Mouse (Mus musculus) splenic B cell, adult 2 months (primary cell): ENCODE data around the gene Olfr523.

Experiments used
- DNase-seq: peaks from one replicate; pipeline ENCODE4 v3.0.0-alpha.2; 2011; ENCODE audit warnings: low read depth, low spot score
- H3K27me3 ChIP-seq: 2 replicates; pipeline ENCODE4 v1.6.1; 2012; ENCODE audit warnings: mild to moderate bottlenecking, low read length, moderate library complexity, mixed read lengths; ENCODE audit not compliant: control insufficient read depth, poor library complexity, insufficient read depth, severe bottlenecking
- H3K36me3 ChIP-seq: 2 replicates; pipeline ENCODE4 v1.6.1; 2012; ENCODE audit warnings: mild to moderate bottlenecking, low read length, moderate library complexity, mixed read lengths; ENCODE audit not compliant: control insufficient read depth, poor library complexity, insufficient read depth, severe bottlenecking

Gene Olfr523

DNA sequence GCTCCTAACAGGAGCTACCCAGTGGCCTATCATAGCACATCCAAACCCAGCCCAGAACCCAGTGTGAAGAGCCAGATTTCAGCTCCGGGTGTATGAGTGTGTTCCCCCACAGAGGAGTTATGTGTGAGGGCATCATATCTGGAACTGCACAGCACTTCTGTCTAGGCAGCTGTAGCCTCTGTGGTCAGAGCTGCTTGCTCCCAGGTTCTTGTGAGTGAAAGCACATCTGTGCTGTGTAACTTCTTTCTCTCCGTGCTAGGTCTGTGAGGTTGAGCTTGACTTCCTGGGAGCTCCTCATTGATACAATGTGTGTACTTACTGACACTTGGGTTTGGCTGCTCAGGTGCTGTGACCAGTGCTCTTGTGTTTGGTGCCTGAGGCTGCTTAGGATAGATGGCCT lies 19.8 kb downstream of the Olfr523 start:
- no peak for DNase-seq
- no peaks in the 10 kb centered on the region for H3K36me3 ChIP-seq
- no peaks in the 10 kb centered on the region for H3K27me3 ChIP-seq

DNA sequence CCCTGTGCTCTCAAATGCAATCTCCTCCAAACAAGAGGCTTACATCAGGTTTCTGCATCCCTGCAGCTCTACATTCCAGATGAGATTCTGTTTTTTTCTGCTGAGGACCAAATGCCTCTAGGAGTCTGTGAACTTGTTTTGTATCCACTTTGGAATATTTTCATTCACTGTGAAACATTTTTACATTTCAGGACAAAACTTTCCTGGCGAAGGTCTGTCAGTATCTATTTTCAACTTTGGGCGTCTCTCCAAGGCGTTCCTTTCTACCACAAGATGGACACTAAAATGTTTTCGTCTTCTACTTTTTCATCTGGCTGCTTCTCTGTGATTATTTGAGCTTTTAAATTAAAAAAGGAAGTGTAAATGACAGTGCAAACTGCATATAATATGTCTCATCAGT lies 21.0 kb downstream of the Olfr523 start:
- DNase-seq: no peak
- H3K36me3 ChIP-seq: no peaks in the 10 kb centered on the region
- H3K27me3 ChIP-seq: no peaks in the 10 kb centered on the region

DNA sequence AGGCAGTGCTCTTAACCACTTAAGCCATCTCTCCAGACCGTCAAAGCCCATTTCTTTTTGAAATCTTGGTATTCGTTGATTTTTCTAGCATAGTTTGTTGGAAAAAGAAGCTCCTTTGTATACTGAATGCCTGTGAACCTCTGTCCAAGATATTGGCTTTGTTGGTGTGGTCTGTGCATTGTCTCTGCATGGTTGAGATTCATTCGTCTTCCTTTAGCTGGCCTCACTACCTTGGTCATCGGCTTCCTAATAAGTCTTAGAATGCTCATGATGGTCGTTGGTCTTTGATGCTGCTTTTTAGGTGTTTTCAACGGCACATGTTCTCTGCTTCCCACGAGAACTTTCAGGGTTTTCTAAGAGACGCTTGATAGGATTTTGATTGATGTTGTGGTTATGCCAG lies 23.0 kb downstream of the Olfr523 start:
- DNase-seq: no peak
- no peaks in the 10 kb centered on the region for H3K27me3 ChIP-seq
- no peaks in the 10 kb centered on the region for H3K36me3 ChIP-seq

DNA sequence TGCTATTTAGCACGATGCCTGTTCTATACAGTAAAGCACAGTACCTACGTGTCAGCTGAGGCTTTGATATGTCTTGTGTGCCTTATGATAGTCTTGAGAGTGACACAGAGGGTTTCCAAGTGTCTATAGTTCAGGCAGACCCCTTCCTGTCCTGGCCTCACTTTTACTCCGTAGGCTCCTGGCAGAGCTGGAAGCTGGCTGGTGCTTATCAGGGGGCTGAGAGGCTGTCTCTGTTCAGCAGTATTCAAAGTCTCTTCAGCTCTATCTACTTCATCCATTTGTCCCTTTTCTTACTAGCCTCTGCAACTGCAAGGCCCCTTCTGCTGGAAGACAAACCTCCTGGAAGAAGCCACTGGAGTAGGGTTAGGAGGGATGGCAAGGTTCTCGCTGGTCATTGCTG lies 28.1 kb downstream of the Olfr523 start:
- Histone ChIP-seq H3K27me3 (no peaks in the 10 kb centered on the region), H3K36me3 (no peaks in the 10 kb centered on the region)
- DNase-seq: no peak

DNA sequence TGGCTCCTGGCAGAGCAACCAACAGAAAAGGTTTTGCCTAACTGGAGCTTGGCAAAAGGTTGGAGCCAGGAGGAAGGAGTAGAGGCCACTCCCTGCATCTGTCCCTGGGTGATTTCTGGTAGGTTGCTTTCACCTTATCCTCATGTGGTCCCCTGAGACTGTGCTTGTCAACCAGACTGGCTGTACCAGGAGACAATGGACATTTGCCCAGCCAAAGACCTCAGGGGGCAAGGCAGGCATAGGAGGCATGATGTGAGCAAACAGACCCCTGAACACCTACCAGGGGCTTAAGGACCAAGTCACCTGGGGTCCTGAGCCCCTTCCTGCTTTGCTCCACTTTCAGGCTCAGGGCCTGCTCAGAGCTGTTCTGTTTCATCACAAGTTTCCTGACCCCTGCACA lies 32.8 kb downstream of the Olfr523 start, which contains the start of gene Olfr524:
Olfr524 (minus strand) TSS at position 101 of the 400 bp plus-strand sequence.
- DNase-seq: no peak
- Histone ChIP-seq H3K27me3 (no peaks in the 10 kb centered on the region), H3K36me3 (no peaks in the 10 kb centered on the region)

DNA sequence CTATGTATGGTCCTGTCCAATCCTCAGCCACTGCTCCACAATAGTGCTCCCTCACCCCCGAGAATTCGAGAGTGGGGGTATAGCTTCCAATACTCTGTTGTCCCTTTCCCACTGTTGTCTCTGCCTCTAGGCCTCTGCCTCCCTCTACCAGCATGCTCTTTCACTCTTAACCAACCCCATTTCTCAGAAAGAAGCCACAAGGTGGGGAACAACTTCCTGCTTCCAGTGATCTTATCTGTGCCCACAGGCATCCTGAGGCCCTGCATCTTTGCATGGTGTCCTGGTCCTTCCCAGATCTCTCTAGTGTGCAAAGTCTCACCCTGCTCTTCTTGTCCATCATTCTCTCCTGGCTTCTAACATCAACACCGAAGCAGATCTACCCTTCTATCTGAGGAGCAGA lies 33.9 kb downstream of the Olfr523 start:
- Histone ChIP-seq H3K27me3 (no peaks in the 10 kb centered on the region), H3K36me3 (no peaks in the 10 kb centered on the region)
- DNase-seq: no peak

DNA sequence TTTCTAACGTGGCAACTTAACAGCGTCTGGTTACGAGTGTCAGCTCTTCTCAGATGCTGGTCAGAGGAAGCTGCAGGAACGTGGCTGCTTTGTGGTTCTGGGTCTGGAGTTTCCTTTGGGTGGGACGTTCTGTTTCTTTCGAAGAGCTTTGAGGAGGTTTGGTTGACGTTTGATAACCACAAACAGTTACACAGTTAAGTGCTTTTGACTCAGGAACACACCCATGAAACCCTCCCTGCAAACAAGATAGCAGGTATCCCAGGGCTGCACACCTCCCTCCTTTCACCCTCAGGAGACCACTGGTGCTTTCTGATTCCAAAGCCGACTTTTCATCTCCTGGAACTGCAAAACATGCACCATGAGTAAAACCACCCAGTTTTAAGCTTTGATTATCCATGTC lies 35.1 kb downstream of the Olfr523 start:
- H3K36me3 ChIP-seq: no peaks in the 10 kb centered on the region
- DNase-seq: no peak
- H3K27me3 ChIP-seq: no peaks in the 10 kb centered on the region

DNA sequence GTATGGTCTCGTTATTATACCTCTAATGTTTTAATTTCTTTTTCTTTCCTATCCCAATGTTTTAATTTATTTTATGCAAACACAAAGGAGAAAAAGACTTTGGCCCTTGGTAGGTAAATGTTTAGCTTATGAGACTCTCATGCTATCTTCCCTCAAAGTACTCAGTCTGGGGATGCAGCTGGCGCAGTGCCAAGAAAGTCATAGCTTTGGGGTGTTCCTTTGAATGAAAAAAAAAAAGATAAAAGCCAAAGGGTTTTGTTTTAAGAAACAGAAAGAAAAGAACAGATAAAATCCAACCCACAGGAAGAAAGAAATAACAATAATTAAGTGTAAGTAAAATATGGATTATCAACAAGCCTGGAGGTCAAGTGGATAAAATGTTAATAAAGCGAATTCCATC lies 35.7 kb downstream of the Olfr523 start:
- DNase-seq: no peak
- no peaks in the 10 kb centered on the region for H3K36me3 ChIP-seq
- H3K27me3 ChIP-seq: no peaks in the 10 kb centered on the region

DNA sequence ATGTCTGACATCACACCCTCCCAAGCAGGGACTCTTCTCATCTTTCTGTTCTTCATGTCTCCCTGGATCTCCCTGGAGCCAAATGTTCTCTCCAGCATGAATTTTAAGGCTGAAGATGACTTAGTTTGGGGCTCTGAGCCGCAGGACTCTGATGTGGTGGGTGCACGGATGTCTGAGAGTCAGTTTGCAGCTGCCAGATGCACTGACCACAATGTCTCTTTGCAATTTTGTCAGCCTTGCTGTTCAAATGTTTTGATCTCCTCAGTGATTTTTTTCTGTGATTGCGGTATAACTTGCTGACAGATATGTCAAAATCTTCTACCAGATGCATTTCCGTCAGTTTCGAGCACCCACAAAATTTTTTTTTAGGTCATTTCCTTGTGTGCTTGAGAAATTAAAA lies 40.8 kb downstream of the Olfr523 start:
- Histone ChIP-seq H3K36me3 (no peaks in the 10 kb centered on the region), H3K27me3 (no peaks in the 10 kb centered on the region)
- DNase-seq: no peak

DNA sequence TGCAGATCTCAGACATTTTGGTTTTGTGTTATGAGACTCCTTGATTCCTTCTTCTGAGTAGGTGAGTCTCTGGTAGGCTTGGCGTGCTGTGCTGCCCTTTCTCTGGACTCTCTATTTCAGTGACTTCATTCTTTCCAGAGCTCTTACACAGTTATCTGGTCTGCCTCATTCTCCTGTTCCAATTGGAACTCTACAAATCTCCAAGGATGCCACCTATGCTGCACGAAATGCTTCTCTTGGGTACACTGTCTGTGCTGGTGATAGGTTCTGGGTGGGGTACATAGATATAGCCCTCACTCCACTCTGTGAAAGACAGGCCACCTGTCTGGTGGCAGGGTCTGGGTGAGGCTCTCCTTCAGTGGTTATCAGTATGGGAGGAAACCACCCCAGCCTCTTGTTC lies 45.0 kb downstream of the Olfr523 start, which contains the start of gene Cd163l1:
Cd163l1 (plus strand) TSS at position 301 of the 400 bp plus-strand sequence.
- DNase-seq: no peak
- no peaks in the 10 kb centered on the region for H3K36me3 ChIP-seq
- no peaks in the 10 kb centered on the region for H3K27me3 ChIP-seq

DNA sequence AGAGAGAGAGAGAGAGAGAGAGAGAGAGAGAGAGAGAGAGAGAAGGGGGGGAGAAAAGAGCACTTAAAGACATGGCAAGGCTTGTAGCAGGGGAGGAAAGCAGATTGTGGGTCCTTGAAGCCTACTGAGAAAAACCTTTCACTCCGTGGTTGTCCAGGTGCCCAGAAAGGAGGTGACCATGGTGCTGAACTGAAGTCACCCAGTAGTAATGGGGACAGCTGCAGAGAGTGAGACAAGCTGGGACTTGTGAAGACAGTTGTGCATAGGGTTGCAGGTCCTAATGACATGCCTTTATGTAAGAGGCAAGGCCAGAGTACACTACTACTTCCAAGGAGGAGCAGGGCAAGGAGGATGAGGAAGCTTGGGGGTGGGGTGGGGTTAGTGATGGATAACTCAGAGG lies 46.3 kb downstream of the Olfr523 start:
- no peaks in the 10 kb centered on the region for H3K36me3 ChIP-seq
- DNase-seq: no peak
- H3K27me3 ChIP-seq: no peaks in the 10 kb centered on the region

DNA sequence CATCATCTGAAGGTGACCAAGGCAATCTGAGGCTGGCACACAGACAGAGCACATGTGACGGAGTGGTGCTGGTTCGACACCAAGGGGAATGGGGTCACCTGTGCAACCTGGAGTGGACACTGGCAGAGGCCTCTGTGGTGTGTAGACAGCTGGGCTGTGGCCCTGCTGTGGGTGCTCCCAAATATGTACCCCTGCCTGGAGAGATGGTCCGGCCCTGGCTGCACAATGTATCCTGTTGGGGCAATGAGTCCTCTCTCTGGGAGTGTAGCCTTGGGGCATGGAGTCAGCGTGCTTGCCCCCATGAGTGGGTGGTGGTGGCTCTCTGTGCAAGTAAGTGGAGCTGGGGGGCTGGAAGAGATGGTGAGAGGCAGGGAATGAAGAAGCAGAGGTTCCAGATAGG lies 47.4 kb downstream of the Olfr523 start:
- DNase-seq: no peak
- Histone ChIP-seq H3K36me3 (no peaks in the 10 kb centered on the region), H3K27me3 (no peaks in the 10 kb centered on the region)

DNA sequence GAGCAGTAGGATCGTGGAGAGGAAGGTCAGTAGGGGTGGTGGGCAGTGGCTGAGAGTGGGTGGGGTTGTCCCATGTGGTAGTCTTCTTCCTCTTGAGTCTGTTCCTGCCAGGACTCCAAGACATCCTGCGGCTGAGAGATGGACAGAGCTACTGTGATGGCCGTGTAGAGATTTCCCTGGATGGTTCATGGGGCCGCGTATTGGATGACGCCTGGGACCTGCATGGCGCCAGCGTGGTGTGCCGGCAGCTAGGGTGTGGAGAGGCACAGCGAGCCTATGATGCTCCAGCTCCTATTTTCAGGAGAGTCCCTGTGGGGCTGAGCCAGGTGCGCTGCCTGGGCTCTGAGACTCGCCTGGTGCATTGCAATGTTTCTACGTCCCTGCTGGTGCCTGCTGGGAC lies 51.2 kb downstream of the Olfr523 start:
- no peaks in the 10 kb centered on the region for H3K36me3 ChIP-seq
- no peaks in the 10 kb centered on the region for H3K27me3 ChIP-seq
- DNase-seq: no peak
